Mouse (Mus musculus) kidney, embryonic 14.5 days (tissue): ENCODE results near the gene Cd164l2. TPM values are rescaled to one million over a fixed set of nuclear protein-coding genes. Genes with fewer than 3 reads are reported as not detected.

Experiments
- ATAC-seq: fragments of 200-750 bp; cut with Nextera tagmentation; 2 replicates; pipeline ENCODE4 v1.8.0; 2017; ENCODE audit warnings: moderate number of reproducible peaks, mild to moderate bottlenecking, moderate TSS enrichment, moderate library complexity; ENCODE audit not compliant: low FRiP score, low TSS enrichment
- H3K27ac ChIP-seq: fragments of 300-500 bp; sonication (generic); 2 replicates; pipeline ENCODE4 v1.5.1; 2014; ENCODE audit warnings: low read depth, mild to moderate bottlenecking, low read length, moderate library complexity, mixed read lengths
- H3K27me3 ChIP-seq: fragments of 300-500 bp; sonication (generic); 2 replicates; pipeline ENCODE4 v1.6.1; 2014; ENCODE audit warnings: mild to moderate bottlenecking, low read length; ENCODE audit not compliant: control insufficient read depth, insufficient read depth
- H3K36me3 ChIP-seq: fragments of 300-500 bp; sonication (generic); 2 replicates; pipeline ENCODE4 v1.6.1; 2014; ENCODE audit warnings: low read length, mixed read lengths; ENCODE audit not compliant: control insufficient read depth, insufficient read depth
- H3K4me1 ChIP-seq: fragments of 300-500 bp; sonication (generic); 2 replicates; pipeline ENCODE4 v1.6.1; 2014; ENCODE audit warnings: low read length, mixed read lengths; ENCODE audit not compliant: control insufficient read depth, insufficient read depth
- H3K4me2 ChIP-seq: fragments of 300-500 bp; sonication (generic); replicated peaks from 2 replicates; pipeline ENCODE4 v1.6.1; 2014; ENCODE audit warnings: low read depth, mild to moderate bottlenecking, low read length
- H3K4me3 ChIP-seq: fragments of 300-500 bp; sonication (generic); 2 replicates; pipeline ENCODE4 v1.5.1; 2014; ENCODE audit warnings: mild to moderate bottlenecking, low read length
- H3K9ac ChIP-seq: fragments of 300-500 bp; sonication (generic); 2 replicates; pipeline ENCODE4 v1.6.1; 2014; ENCODE audit warnings: low read depth, mild to moderate bottlenecking, low read length, moderate library complexity
- H3K9me3 ChIP-seq: fragments of 300-500 bp; sonication (generic); 2 replicates; pipeline ENCODE4 v1.6.1; 2016; ENCODE audit warnings: low read length; ENCODE audit not compliant: control insufficient read depth
- WGBS: fragments of 180-500 bp; shearing (Covaris S2); extraction: QIAGEN DNeasy Blood & Tissue Kit; methylation state at CpG from one replicate; pipeline ENCODE4 v1.1.7; 2014; 5-methylcytosine and 5-hydroxymethylcytosine counted together
- polyA plus RNA-seq: library from polyadenylated mRNA; unstranded; fragments of >200 nt; fragmentation: Nextera tagmentation; extraction: Ambion mirVana; gene quantifications from 2 replicates; pipeline ENCODE4 v1.2.1, GENCODE M21; 2014

Cd164l2 gene
- polyA plus RNA-seq, 1 experiment from 2014 or later: 6.9 TPM

DNA sequence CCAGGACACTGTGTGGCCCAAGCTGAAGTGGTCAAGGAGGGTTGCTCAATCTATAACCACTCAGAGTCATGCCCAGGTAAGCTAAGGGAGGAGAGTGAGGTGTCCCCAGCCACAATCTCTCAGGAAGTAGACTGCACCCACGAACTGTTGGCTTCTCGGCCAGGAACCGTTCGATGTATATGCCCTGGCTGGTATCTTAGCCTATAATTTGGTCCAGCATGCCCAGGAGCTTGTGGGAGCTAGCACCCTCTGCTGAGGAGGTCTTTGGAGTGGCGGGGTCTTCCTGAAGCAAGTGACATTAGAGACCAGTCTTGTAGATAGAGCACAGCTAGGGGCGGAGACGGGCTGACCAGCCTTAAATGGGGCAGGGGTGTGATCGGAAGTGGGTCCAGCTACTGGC is 9.8 kb downstream of the Cd164l2 start:
- H3K27ac ChIP-seq: no peak overlapping the region
- H3K4me1 ChIP-seq: peaks cover 8% of the 10 kb centered on the region; the same call in 1 of the 2 replicates
- ATAC-seq: no peak
- H3K4me2 ChIP-seq: no peak overlapping the region
- peaks cover 7% of the 10 kb centered on the region; the same call in 1 of the 2 replicates for H3K27me3 ChIP-seq
- no peaks in the 10 kb centered on the region for H3K9me3 ChIP-seq
- no peak overlapping the region for H3K9ac ChIP-seq
- no peaks in the 10 kb centered on the region for H3K36me3 ChIP-seq
- no peak overlapping the region for H3K4me3 ChIP-seq
- 77% methylated on average over 8 of the region's 8 CpGs for whole genome bisulfite sequencing

DNA sequence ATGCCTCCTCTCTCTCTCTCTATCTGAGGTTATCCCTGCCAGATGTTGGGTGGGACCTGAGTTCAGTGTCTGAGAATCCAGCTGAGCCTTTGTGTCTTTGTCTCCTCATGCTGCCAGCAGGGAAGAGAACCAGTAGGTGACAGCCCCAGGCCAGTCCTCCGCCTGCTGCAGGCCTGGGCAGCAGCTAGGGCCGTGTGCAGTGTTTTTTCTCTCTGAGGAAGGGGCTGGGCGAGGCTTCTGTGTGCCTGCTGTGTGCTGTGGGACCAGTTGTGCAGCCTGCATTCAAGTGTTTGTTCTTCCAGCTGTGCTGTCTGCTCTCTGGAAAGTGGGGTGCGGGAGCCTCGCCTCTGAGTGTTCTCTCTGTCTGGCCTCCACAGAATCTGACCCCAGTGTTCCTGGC is 11.9 kb downstream of the Cd164l2 start:
- WGBS: 74% methylated on average over 5 of the region's 5 CpGs
- no peak for ATAC-seq
- Histone ChIP-seq H3K27me3 (peaks cover 7% of the 10 kb centered on the region; the same call in 1 of the 2 replicates), H3K4me1 (peaks cover 8% of the 10 kb centered on the region; the same call in 1 of the 2 replicates), H3K4me2 (no peak overlapping the region), H3K9me3 (no peaks in the 10 kb centered on the region), H3K9ac (no peak overlapping the region), H3K4me3 (no peak overlapping the region), H3K27ac (no peak overlapping the region), H3K36me3 (no peaks in the 10 kb centered on the region)

DNA sequence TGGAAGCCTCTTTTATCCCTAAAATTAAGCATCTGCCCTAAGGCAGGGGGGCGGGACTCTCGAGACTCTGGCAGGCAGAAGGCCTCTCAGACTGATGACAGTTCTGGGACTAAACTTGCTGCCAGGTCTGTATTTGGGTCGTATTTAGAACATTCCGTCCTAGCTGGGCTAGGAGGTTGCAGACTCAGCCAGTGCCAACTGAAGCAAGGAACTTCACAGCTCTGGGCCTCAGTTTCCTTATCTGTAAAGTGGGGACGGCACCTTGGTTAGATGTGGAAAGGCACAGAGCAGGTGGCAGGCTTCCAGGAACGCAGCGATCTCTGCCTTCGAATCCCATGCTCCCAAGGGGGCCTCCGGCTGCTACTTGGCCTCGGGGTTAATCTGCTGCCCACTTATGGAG is 14.1 kb downstream of the Cd164l2 start:
- peaks cover 4% of the 10 kb centered on the region; the same call in 1 of the 2 replicates for H3K4me1 ChIP-seq
- H3K36me3 ChIP-seq: no peaks in the 10 kb centered on the region
- no peaks in the 10 kb centered on the region for H3K27me3 ChIP-seq
- H3K9me3 ChIP-seq: no peaks in the 10 kb centered on the region
- 66% methylated on average over 10 of the region's 10 CpGs for WGBS
- no peak overlapping the region for H3K4me3 ChIP-seq
- no peak for ATAC-seq
- H3K4me2 ChIP-seq: no peak overlapping the region
- no peak overlapping the region for H3K27ac ChIP-seq
- H3K9ac ChIP-seq: no peak overlapping the region

DNA sequence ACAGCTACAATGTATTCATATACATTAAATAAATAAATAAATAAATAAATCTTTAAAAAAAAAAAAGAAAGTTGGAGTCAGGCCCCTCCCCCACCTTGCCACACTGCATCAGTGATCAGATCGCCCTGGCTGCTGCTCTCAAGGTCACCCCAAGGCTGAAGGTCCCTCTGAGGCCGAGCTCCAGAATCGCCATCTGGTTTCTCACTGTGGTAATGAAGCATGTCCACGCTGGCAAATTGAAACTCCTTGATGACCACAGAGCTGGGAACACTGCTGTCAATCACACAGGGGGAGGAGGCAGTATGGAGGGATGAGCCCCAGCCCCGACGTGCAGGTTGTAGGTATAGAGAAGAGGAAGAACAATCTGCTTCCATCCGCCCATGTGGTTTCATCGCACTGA is 15.7 kb downstream of the Cd164l2 start:
- H3K27ac ChIP-seq: no peak overlapping the region
- H3K4me2 ChIP-seq: no peak overlapping the region
- no peak overlapping the region for H3K9ac ChIP-seq
- H3K4me3 ChIP-seq: no peak overlapping the region
- H3K27me3 ChIP-seq: no peaks in the 10 kb centered on the region
- H3K36me3 ChIP-seq: no peaks in the 10 kb centered on the region
- no peak for ATAC-seq
- no peaks in the 10 kb centered on the region for H3K9me3 ChIP-seq
- 34% methylated on average over 8 of the region's 8 CpGs for whole genome bisulfite sequencing
- H3K4me1 ChIP-seq: peaks cover 4% of the 10 kb centered on the region; the same call in 1 of the 2 replicates

DNA sequence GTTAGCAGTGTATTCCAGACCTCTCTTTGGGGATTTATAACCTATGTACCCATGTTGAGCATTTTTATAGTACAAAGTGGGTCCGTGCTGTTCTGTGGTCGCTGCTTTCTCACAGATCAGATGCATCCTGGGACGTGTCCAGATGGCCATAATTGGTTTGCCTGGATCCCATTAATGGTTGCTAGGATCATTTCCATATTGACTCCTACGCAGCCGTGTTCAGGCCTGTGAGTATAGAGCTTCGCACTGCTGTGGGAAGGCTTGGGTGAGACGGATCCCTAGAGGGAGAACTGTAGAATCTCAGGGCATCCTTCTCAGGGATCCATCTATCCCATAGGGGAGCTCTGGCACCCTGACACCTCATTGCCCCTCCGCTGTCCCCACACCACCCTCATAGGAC is 17.7 kb downstream of the Cd164l2 start:
- Histone ChIP-seq H3K4me2 (no peak overlapping the region), H3K36me3 (no peaks in the 10 kb centered on the region), H3K4me3 (no peak overlapping the region), H3K27me3 (no peaks in the 10 kb centered on the region), H3K4me1 (no peaks in the 10 kb centered on the region), H3K27ac (no peak overlapping the region), H3K9me3 (no peaks in the 10 kb centered on the region), H3K9ac (no peak overlapping the region)
- WGBS: 75% methylated on average over 8 of the region's 8 CpGs
- no peak for ATAC-seq

DNA sequence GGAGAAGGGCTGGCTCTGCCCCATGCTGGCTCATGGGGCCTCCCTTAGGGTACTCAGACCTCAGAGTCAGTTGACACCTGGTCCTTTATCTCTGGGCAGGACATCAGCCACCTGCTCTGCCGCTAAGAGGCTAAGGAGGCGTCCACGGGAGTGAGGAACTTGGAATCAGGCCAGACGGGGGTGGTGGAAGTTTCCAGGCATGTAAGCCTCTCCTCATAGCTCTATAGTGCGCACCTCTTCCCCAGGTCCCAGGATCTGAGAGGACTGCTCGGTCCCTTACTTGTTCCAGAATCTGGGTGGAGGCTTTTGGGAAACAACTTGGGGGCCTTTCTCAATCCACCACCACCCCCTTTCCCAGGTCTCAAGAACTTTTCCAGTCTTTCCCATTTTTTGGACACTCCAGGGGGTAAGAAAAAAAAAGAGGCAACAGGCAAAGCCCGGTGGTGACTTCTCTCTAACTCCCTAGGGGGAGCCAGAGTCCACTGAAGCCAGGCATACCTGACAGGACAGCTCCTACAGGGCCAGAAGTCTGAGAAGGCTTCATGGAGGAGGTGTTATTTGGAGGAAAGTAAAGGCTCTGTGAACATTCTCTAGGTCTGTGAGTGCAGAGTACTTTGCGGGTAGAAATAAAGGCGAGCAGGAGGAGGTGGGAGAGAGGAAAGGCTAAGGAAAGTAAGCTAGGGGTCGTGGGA is 21.5 kb downstream of the Cd164l2 start:
- no peaks in the 10 kb centered on the region for H3K4me1 ChIP-seq
- H3K4me2 ChIP-seq: no peak overlapping the region
- H3K9me3 ChIP-seq: no peaks in the 10 kb centered on the region
- WGBS: 38% methylated on average over 10 of the region's 10 CpGs
- H3K27ac ChIP-seq: no peak overlapping the region
- no peaks in the 10 kb centered on the region for H3K36me3 ChIP-seq
- no peak overlapping the region for H3K4me3 ChIP-seq
- H3K9ac ChIP-seq: no peak overlapping the region
- no peak for ATAC-seq
- no peaks in the 10 kb centered on the region for H3K27me3 ChIP-seq

DNA sequence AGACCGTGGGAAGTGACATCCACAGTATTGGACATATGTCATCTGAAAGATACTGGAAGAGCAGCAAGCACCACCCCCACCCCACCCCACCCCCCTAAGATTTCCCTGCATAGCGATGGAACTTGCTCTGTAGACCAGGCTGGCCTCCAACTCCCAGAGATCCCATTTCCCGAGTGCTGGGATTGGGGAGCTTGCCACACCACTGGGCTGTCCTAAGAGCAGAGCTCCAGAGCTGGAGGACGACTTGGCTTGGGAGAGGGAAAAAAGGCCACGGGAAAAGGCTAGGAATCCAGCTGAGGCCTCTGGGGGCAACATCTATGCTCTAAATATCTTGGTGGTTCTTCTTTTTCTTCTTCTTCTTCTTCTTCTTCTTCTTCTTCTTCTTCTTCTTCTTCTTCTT is 22.8 kb downstream of the Cd164l2 start:
- H3K27ac ChIP-seq: no peak overlapping the region
- H3K9ac ChIP-seq: no peak overlapping the region
- H3K4me1 ChIP-seq: no peaks in the 10 kb centered on the region
- ATAC-seq: no peak
- H3K9me3 ChIP-seq: no peaks in the 10 kb centered on the region
- no peak overlapping the region for H3K4me2 ChIP-seq
- no peaks in the 10 kb centered on the region for H3K36me3 ChIP-seq
- 58% methylated on average over 5 of the region's 5 CpGs for WGBS
- no peaks in the 10 kb centered on the region for H3K27me3 ChIP-seq
- H3K4me3 ChIP-seq: no peak overlapping the region

DNA sequence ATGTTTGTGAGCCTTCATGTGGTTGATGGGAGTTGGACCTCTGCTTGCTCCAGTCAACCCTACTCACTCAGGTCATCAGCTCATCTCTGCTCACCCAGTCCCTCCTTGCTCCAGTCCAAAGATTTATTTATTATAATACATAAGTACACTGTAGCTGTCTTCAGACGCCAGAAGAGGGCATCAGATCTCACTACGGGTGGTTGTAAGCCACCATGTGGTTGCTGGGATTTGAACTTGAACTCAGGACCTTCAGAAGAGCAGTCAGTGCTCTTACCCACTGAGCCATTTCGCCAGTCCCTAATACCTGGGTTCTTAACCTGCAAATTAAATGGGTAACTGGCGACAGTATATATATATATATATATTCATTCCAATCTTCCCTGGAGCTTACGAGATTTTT is 23.5 kb downstream of the Cd164l2 start:
- no peak for ATAC-seq
- no peak overlapping the region for H3K4me2 ChIP-seq
- H3K27me3 ChIP-seq: no peaks in the 10 kb centered on the region
- no peaks in the 10 kb centered on the region for H3K36me3 ChIP-seq
- 80% methylated on average over 5 of the region's 5 CpGs for whole genome bisulfite sequencing
- H3K4me3 ChIP-seq: no peak overlapping the region
- H3K9ac ChIP-seq: no peak overlapping the region
- H3K27ac ChIP-seq: no peak overlapping the region
- no peaks in the 10 kb centered on the region for H3K9me3 ChIP-seq
- H3K4me1 ChIP-seq: no peaks in the 10 kb centered on the region

DNA sequence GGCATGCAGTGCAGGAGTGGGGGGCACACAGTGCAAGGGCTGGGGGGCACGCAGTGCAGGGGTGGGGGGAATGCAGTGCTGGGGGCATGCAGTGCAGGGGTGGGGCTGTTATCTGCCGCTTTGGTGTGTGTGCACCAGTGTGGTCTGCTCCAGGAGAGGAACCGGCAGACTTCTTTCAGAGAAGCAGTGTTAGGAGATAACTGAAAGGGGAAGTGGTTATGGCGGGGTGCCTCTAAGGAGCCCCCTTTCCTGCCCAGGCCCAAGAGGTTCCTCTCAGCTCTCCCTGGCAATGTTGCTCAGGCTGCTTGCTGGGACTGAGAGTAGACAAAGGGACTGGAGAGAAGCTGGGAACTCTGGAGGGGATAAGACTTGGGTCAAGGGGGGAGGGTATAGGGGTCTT is 26.0 kb downstream of the Cd164l2 start:
- Histone ChIP-seq H3K27ac (no peak overlapping the region), H3K4me3 (no peak overlapping the region), H3K9ac (no peak overlapping the region), H3K36me3 (no peaks in the 10 kb centered on the region), H3K27me3 (peaks cover 4% of the 10 kb centered on the region; the same call in 1 of the 2 replicates), H3K4me1 (no peaks in the 10 kb centered on the region), H3K9me3 (no peaks in the 10 kb centered on the region), H3K4me2 (no peak overlapping the region)
- no peak for ATAC-seq
- WGBS: 82% methylated on average over 4 of the region's 4 CpGs
